8 mouse cellular contexts compared by ENCODE assay signal in the genomic region with DNA sequence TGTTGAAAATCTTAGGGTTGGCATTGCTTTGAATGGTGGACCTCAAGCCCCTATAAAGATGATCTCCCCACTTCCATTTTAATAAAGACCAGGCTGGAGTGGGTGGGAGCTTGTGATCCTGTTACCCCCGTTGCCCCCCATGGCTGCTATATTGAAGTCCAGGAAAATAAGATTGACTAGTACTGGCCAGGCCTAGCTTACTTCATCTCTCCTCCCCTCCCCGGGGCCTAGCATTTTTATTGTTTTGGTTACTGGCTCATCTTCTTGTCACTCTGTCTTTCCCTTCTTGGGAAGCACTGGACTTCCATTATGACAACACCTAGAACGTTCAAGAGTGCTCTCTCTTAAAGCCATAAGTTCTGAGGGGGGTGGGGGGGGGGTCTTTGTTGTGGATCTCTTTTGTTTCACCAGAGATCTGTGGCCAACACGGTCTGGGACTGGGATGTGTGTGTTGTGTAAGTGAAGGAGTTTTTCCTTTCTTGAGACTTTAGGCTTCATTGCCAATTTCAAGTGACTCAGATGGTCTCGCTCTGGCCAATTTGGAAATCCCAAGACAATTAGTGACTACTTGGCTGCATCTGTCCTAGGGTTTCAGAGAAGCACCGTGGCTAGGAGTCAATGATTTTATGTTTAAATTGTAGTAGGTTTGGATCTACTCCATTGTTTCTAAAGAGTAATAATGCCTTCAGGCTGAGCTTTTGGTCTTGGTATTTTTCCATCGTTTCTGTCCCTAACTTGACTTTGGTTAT. TPM values are rescaled to one million over a fixed set of nuclear protein-coding genes. Genes with fewer than 3 reads are reported as not detected.
DNase-seq lines count a peak whose midpoint lies in the region; ATAC-seq lines count a peak whose summit lies in the region.

No protein-coding gene starts in this region.

- peak overlapping the region; percentile 98 for H3K9ac ChIP-seq in embryonic facial prominence, embryonic 14.5 days (ENCODE audit: low read depth, low read length)
- peak overlapping the region; percentile 86 for H3K9ac ChIP-seq in liver, embryonic 13.5 days
- H3K9ac ChIP-seq in neural tube, embryonic 14.5 days (replicated peaks; ENCODE audit: low read depth, low read length) = peak overlapping the region; percentile 97

- H3K4me1 ChIP-seq in erythroblast, embryonic 14.5 days (ENCODE audit: control insufficient read depth) = peaks cover 23% of the 10 kb centered on the region
- peaks cover 25% of the 10 kb centered on the region for H3K4me1 ChIP-seq in embryonic facial prominence, embryonic 14.5 days (ENCODE audit: control insufficient read depth, insufficient read depth, low read length)
- peaks cover 30% of the 10 kb centered on the region for H3K4me1 ChIP-seq in liver, embryonic 13.5 days (replicated peaks)
- peaks cover 27% of the 10 kb centered on the region; the same call in 1 of the 2 replicates for H3K4me1 ChIP-seq in neural tube, embryonic 14.5 days (ENCODE audit: control insufficient read depth, insufficient read depth, low read length)

- H3K9me3 ChIP-seq in erythroblast, embryonic 14.5 days (ENCODE audit: control insufficient read depth, low read length) = no peaks in the 10 kb centered on the region
- no peaks in the 10 kb centered on the region for H3K9me3 ChIP-seq in embryonic facial prominence, embryonic 14.5 days (ENCODE audit: control insufficient read depth, low read length)
- H3K9me3 ChIP-seq in liver, embryonic 13.5 days (replicated peaks) = no peaks in the 10 kb centered on the region
- H3K9me3 ChIP-seq in neural tube, embryonic 14.5 days (ENCODE audit: control insufficient read depth, low read length) = no peaks in the 10 kb centered on the region

- no peaks in the 10 kb centered on the region for H3K36me3 ChIP-seq in erythroblast, embryonic 14.5 days (ENCODE audit: control insufficient read depth)
- no peaks in the 10 kb centered on the region for H3K36me3 ChIP-seq in embryonic facial prominence, embryonic 14.5 days (ENCODE audit: control insufficient read depth, insufficient read depth, low read length)
- H3K36me3 ChIP-seq in liver, embryonic 13.5 days = no peaks in the 10 kb centered on the region
- H3K36me3 ChIP-seq in neural tube, embryonic 14.5 days (ENCODE audit: control insufficient read depth, insufficient read depth, low read length) = no peaks in the 10 kb centered on the region

- peak overlapping the region; percentile 78 for H3K4me2 ChIP-seq in embryonic facial prominence, embryonic 14.5 days (ENCODE audit: low read depth, low read length)
- H3K4me2 ChIP-seq in liver, embryonic 13.5 days = peak overlapping the region; percentile 76
- peak overlapping the region; percentile 78 for H3K4me2 ChIP-seq in neural tube, embryonic 14.5 days (ENCODE audit: low read depth, low read length)

- peak overlapping the region; percentile 82 for H3K4me3 ChIP-seq in erythroblast, embryonic 14.5 days (replicated peaks)
- peak overlapping the region; percentile 93 for H3K4me3 ChIP-seq in embryonic facial prominence, embryonic 14.5 days (ENCODE audit: low read depth, low read length)
- peak overlapping the region; percentile 75 for H3K4me3 ChIP-seq in liver, embryonic 13.5 days (replicated peaks)
- H3K4me3 ChIP-seq in neural tube, embryonic 14.5 days (ENCODE audit: low read depth, low read length) = peak overlapping the region; percentile 87

- DNase-seq in MN1 (ENCODE audit: low spot score) = peak; percentile 31
- peak; percentile 16 for DNase-seq in embryonic facial prominence, embryonic 14.5 days (ENCODE audit: low spot score)
- DNase-seq in heart, postnatal 4 days = peak; percentile 17
- DNase-seq in liver, embryonic 13.5 days = peak; percentile 2
- DNase-seq in spleen, adult 12 weeks (ENCODE audit: low spot score) = no peak

- no peaks in the 10 kb centered on the region for H3K27me3 ChIP-seq in erythroblast, embryonic 14.5 days (ENCODE audit: control insufficient read depth)
- no peaks in the 10 kb centered on the region for H3K27me3 ChIP-seq in embryonic facial prominence, embryonic 14.5 days (replicated peaks; ENCODE audit: control insufficient read depth, insufficient read depth, low read length)
- H3K27me3 ChIP-seq in liver, embryonic 13.5 days = no peaks in the 10 kb centered on the region
- H3K27me3 ChIP-seq in neural tube, embryonic 14.5 days (ENCODE audit: control insufficient read depth, insufficient read depth, low read length) = no peaks in the 10 kb centered on the region

- H3K27ac ChIP-seq in embryonic facial prominence, embryonic 14.5 days (replicated peaks; ENCODE audit: low read depth, low read length) = peak overlapping the region; percentile 98
- H3K27ac ChIP-seq in liver, embryonic 13.5 days = peak overlapping the region; percentile 82; the same call in 1 of the 2 replicates
- peak overlapping the region; percentile 97 for H3K27ac ChIP-seq in neural tube, embryonic 14.5 days (ENCODE audit: low read depth, low read length)

- ATAC-seq in erythroblast, adult 5-6 weeks (replicated peaks; ENCODE audit: low FRiP score, poor library complexity, severe bottlenecking) = no peak
- ATAC-seq in embryonic facial prominence, embryonic 14.5 days (ENCODE audit: low read depth) = peak; percentile 15; the same call in 1 of the 2 replicates
- ATAC-seq in liver, embryonic 13.5 days (ENCODE audit: low read depth) = no peak
- peak; percentile 20 for ATAC-seq in neural tube, embryonic 14.5 days (ENCODE audit: low read depth)

- 25% methylated on average over 7 of the region's 7 CpGs for WGBS in embryonic facial prominence, embryonic 14.5 days
- 35% methylated on average over 7 of the region's 7 CpGs for WGBS in liver, embryonic 13.5 days (ENCODE audit: insufficient replicate concordance)
- WGBS in neural tube, embryonic 14.5 days = 13% methylated on average over 7 of the region's 7 CpGs

RNA-seq across cellular contexts. Expression of gene Ccdc50, which starts 1.0 kb away (rescaled TPM):
- 0.24 and 0.36 TPM in 2 replicates for polyA plus RNA-seq in erythroblast, embryonic 14.5 days (2012)
- 27.5 and 42.6 TPM in 2 replicates for total RNA-seq in erythroblast, adult 5-6 weeks (2015; ENCODE audit: low replicate concordance)
- total RNA-seq in erythroblast, adult 5-6 weeks (2017; ENCODE audit: low replicate concordance) = 15.9 and 37.7 TPM in 2 replicates
- polyA plus RNA-seq in embryonic facial prominence, embryonic 14.5 days (2014; fragmentation: Nextera tagmentation; extraction: Ambion mirVana) = 49.8 and 55.2 TPM in 2 replicates
- total RNA-seq in heart, postnatal 4 days (2021) = 10 to 100 TPM; 61.1 to 64.5 TPM
- 16.1 and 21.3 TPM in 2 replicates for polyA plus RNA-seq in liver, embryonic 13.5 days (2015; fragmentation: Nextera tagmentation; extraction: Ambion mirVana)
- polyA plus RNA-seq in neural tube, embryonic 14.5 days (2014; fragmentation: Nextera tagmentation; extraction: Ambion mirVana) = 69.3 and 79.6 TPM in 2 replicates

RNA-seq across cellular contexts. Expression of gene Uts2b, which starts 19.7 kb away (rescaled TPM):
- polyA plus RNA-seq in erythroblast, embryonic 14.5 days (2012) = not detected in 2 replicates
- total RNA-seq in erythroblast, adult 5-6 weeks (2015; ENCODE audit: low replicate concordance) = not detected in 2 replicates
- not detected in 2 replicates for total RNA-seq in erythroblast, adult 5-6 weeks (2017; ENCODE audit: low replicate concordance)
- polyA plus RNA-seq in embryonic facial prominence, embryonic 14.5 days (2014; fragmentation: Nextera tagmentation; extraction: Ambion mirVana) = 0.34 and 0.49 TPM in 2 replicates
- 1 to 10 TPM; 4.1 to 4.9 TPM for total RNA-seq in heart, postnatal 4 days (2021)
- not detected in 2 replicates for polyA plus RNA-seq in liver, embryonic 13.5 days (2015; fragmentation: Nextera tagmentation; extraction: Ambion mirVana)
- polyA plus RNA-seq in neural tube, embryonic 14.5 days (2014; fragmentation: Nextera tagmentation; extraction: Ambion mirVana) = 39.5 and 40.7 TPM in 2 replicates

Comparison
In these comparisons a context has a peak if more than half of its experiments do, and no peak if none do; other contexts are left out.
1. ATAC-seq: peak in embryonic facial prominence, embryonic 14.5 days (single experiment) and neural tube, embryonic 14.5 days (single experiment); none in erythroblast, adult 5-6 weeks (single experiment) and liver, embryonic 13.5 days (single experiment).
2. RNA of gene Ccdc50, which starts 1.0 kb away (polyA plus RNA-seq): 69.3 to 79.6 TPM in neural tube, embryonic 14.5 days, 49.8 to 55.2 TPM in embryonic facial prominence, embryonic 14.5 days and 16.1 to 21.3 TPM in liver, embryonic 13.5 days; 0.24 to 0.36 TPM in erythroblast, embryonic 14.5 days; every median in the first group is over 10 times any median in the second.
3. RNA of gene Uts2b, which starts 19.7 kb away (polyA plus RNA-seq): 39.5 to 40.7 TPM in neural tube, embryonic 14.5 days; 0.34 to 0.49 TPM in embryonic facial prominence, embryonic 14.5 days, not detected in erythroblast, embryonic 14.5 days and not detected in liver, embryonic 13.5 days; every median in the first group is over 10 times any median in the second.
4. Peak in every context shown above with its lines, with median percentiles within 50 percentile points of each other: H3K4me3 ChIP-seq, H3K27ac ChIP-seq, H3K4me2 ChIP-seq and H3K9ac ChIP-seq.